Mouse (Mus musculus) lung, postnatal 0 days (tissue): ENCODE results near the gene Pidd1.

Source experiments
- CTCF ChIP-seq: IDR thresholded peaks from 2 replicates; pipeline ENCODE4 v1.5.1; 2016; ENCODE audit warnings: antibody characterized with exemption, mild to moderate bottlenecking
- EP300 ChIP-seq: IDR thresholded peaks from 2 replicates; pipeline ENCODE4 v1.6.1; 2016; ENCODE audit warnings: antibody characterized with exemption, mild to moderate bottlenecking, control low read depth

- TF ChIP-seq CTCF (no peak), EP300 (no peak)
Observed at GRCm38 (mm10) chr7:141469352-141469751, 25.5 kb upstream of the Pidd1 start.
